ENCODE assay signal across 11 mouse cellular contexts in the genomic region with DNA sequence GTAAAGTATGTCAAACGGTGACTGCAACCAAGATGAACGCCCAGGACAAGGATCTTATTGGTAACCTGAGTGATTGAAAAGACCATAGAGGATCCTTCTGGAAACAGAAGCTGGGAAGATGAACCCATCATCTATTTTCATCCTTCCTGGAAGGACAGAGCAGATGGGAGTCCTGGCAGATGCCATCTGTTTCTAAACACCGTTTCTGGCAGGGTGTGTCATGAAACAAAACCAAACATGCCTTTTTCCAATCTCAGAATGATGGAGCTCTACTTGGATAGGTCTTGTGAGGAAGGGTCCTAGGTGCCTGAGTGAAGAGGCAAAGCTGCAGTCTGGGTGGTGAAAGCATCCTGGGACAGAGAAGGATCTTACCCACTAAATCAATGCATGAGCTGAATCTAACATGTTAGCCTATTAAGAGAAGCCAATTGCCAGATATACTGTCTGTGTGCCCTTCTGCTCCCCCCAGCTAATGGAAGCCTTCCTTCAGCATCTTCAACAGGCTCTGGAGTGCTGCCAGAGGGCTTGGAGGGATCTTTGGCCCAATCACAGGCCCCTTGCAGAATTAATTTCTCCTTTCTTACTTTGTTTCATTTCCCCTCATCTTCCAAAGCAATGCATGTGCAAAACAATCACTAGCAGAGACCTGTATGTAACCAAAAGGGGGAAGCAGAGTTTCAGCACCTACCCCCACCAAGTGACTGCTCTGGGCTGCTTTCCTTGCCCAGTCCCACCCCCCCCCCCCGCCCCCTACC.
DNase-seq lines count a peak whose midpoint lies in the region; ATAC-seq and TF ChIP-seq lines count a peak whose summit lies in the region.
"Had no signal": no experiment of that assay in that cellular context is flagged by ENCODE, and none has a peak within 500 bp of the region (broad histone marks: within the 10 kb centered on the region; RNA-seq: fewer than 3 reads in every experiment).

No protein-coding gene starts in this region.

- DNase-seq in hindbrain, embryonic 11.5 days (ENCODE audit: low spot score): no peak
- peak; percentile 67 for DNase-seq in brain, embryonic 14.5 days (ENCODE audit: low read depth)
- DNase-seq in urinary bladder, postnatal 36 days (ENCODE audit: low spot score in 2 of 2): no peak
- no peak for DNase-seq in kidney, postnatal 10 days
- DNase-seq in adrenal gland, postnatal 14 days: no peak
- DNase-seq: heart, adult 18-20 months; lung, adult 2 months had no signal

- no peak overlapping the region for H3K4me2 ChIP-seq in hindbrain, embryonic 13.5 days
- H3K4me2 ChIP-seq in hindbrain, embryonic 11.5 days (replicated peaks; ENCODE audit: low read depth, low read length): no peak overlapping the region
- peak overlapping the region; percentile 15; the same call in 1 of the 2 replicates for H3K4me2 ChIP-seq in midbrain, embryonic 13.5 days (replicated peaks)
- H3K4me2 ChIP-seq: embryonic facial prominence, embryonic 15.5 days had no signal

- no peak for TF ChIP-seq POLR2A in brain, embryonic 14.5 days (IDR thresholded peaks at IDR 0.05; ENCODE audit: borderline replicate concordance, extremely low read depth, insufficient read depth, insufficient read length, poor library complexity, severe bottlenecking)
- no peak for TF ChIP-seq POLR2A in cortical plate, adult 2 months (IDR thresholded peaks at IDR 0.05; ENCODE audit: extremely low read depth, insufficient read depth, low read length)

- TF ChIP-seq CTCF in brain, embryonic 14.5 days (IDR thresholded peaks at IDR 0.05; ENCODE audit: borderline replicate concordance, extremely low read depth, insufficient read depth, insufficient read length): no peak
- no peak for TF ChIP-seq CTCF in cortical plate, adult 2 months (IDR thresholded peaks at IDR 0.05; ENCODE audit: extremely low read depth, insufficient read depth, low read length)

- H3K4me3 ChIP-seq in hindbrain, embryonic 13.5 days: no peak overlapping the region
- no peak overlapping the region for H3K4me3 ChIP-seq in hindbrain, embryonic 11.5 days (ENCODE audit: low read depth, low read length)
- H3K4me3 ChIP-seq in cortical plate, adult 2 months (ENCODE audit: insufficient read depth, low read length): no peak overlapping the region
- no peak overlapping the region for H3K4me3 ChIP-seq in midbrain, embryonic 13.5 days (replicated peaks)
- H3K4me3 ChIP-seq: embryonic facial prominence, embryonic 15.5 days had no signal

- H3K9ac ChIP-seq in hindbrain, embryonic 13.5 days: peak overlapping the region; percentile 2; the same call in 1 of the 2 replicates
- no peak overlapping the region for H3K9ac ChIP-seq in hindbrain, embryonic 11.5 days (ENCODE audit: low read depth, low read length)
- H3K9ac ChIP-seq in midbrain, embryonic 13.5 days (replicated peaks): no peak overlapping the region
- H3K9ac ChIP-seq: embryonic facial prominence, embryonic 15.5 days had no signal

- H3K9me3 ChIP-seq in hindbrain, embryonic 13.5 days: no peaks in the 10 kb centered on the region
- no peaks in the 10 kb centered on the region for H3K9me3 ChIP-seq in hindbrain, embryonic 11.5 days (ENCODE audit: control insufficient read depth, low read length)
- H3K9me3 ChIP-seq in midbrain, embryonic 13.5 days: no peaks in the 10 kb centered on the region
- H3K9me3 ChIP-seq: embryonic facial prominence, embryonic 15.5 days had no signal

- 77% methylated on average over 4 of the region's 4 CpGs for WGBS in hindbrain, embryonic 13.5 days
- 71% methylated on average over 4 of the region's 4 CpGs for WGBS in hindbrain, embryonic 11.5 days
- 89% methylated on average over 4 of the region's 4 CpGs for WGBS in midbrain, embryonic 13.5 days

- no peaks in the 10 kb centered on the region for H3K27me3 ChIP-seq in hindbrain, embryonic 13.5 days
- no peaks in the 10 kb centered on the region for H3K27me3 ChIP-seq in hindbrain, embryonic 11.5 days (ENCODE audit: control insufficient read depth, insufficient read depth, low read length)
- H3K27me3 ChIP-seq in midbrain, embryonic 13.5 days: no peaks in the 10 kb centered on the region

- H3K4me1 ChIP-seq in hindbrain, embryonic 13.5 days (replicated peaks): peaks cover 68% of the 10 kb centered on the region
- no peaks in the 10 kb centered on the region for H3K4me1 ChIP-seq in hindbrain, embryonic 11.5 days (replicated peaks; ENCODE audit: control insufficient read depth, insufficient read depth, low read length)
- H3K4me1 ChIP-seq in cortical plate, adult 2 months (ENCODE audit: control insufficient read depth, insufficient read depth, low read length): peaks cover 22% of the 10 kb centered on the region
- peaks cover 58% of the 10 kb centered on the region for H3K4me1 ChIP-seq in midbrain, embryonic 13.5 days (replicated peaks)

- H3K36me3 ChIP-seq in hindbrain, embryonic 13.5 days: no peaks in the 10 kb centered on the region
- no peaks in the 10 kb centered on the region for H3K36me3 ChIP-seq in hindbrain, embryonic 11.5 days (ENCODE audit: control insufficient read depth, insufficient read depth, low read length)
- no peaks in the 10 kb centered on the region for H3K36me3 ChIP-seq in midbrain, embryonic 13.5 days
- H3K36me3 ChIP-seq: embryonic facial prominence, embryonic 15.5 days had no signal

- H3K27ac ChIP-seq in hindbrain, embryonic 13.5 days: peak overlapping the region; percentile 88
- no peak overlapping the region for H3K27ac ChIP-seq in hindbrain, embryonic 11.5 days (ENCODE audit: low read depth, low read length)
- peak overlapping the region; percentile 42 for H3K27ac ChIP-seq in cortical plate, adult 2 months (ENCODE audit: insufficient read depth, low read length)
- H3K27ac ChIP-seq in midbrain, embryonic 13.5 days: peak overlapping the region; percentile 81
- H3K27ac ChIP-seq: embryonic facial prominence, embryonic 15.5 days had no signal

- ATAC-seq in hindbrain, embryonic 13.5 days (ENCODE audit: low FRiP score): no peak
- no peak for ATAC-seq in hindbrain, embryonic 11.5 days (ENCODE audit: low FRiP score)
- no peak for ATAC-seq in midbrain, embryonic 13.5 days
